Mouse (Mus musculus) CH12.LX (cell line): Measurements from ENCODE around the gene Spop. TPM values are rescaled to one million over a fixed set of nuclear protein-coding genes. Genes with fewer than 3 reads are reported as not detected.

Experiments
- DNase-seq: peaks from one replicate; pipeline ENCODE4 v3.0.0-alpha.2; 2013; ENCODE audit errors: extremely low read depth
- H3K27ac ChIP-seq: 2 replicates; pipeline ENCODE4 v1.5.1; 2012; ENCODE audit warnings: low read depth, mild to moderate bottlenecking, control low read depth, moderate library complexity; ENCODE audit not compliant: insufficient read depth
- H3K27me3 ChIP-seq: replicated peaks from 2 replicates; pipeline ENCODE3; 2012; ENCODE audit warnings: inconsistent platforms
- H3K36me3 ChIP-seq, 2 experiments: replicated peaks in 1 of 2; 2 replicates each; pipeline versions ENCODE3 to v1.6.1; 2012; ENCODE audit warnings: inconsistent platforms in 1 of 2, low read length in 1 of 2, mild to moderate bottlenecking in 1 of 2, mixed read lengths in 1 of 2, moderate library complexity in 1 of 2; ENCODE audit not compliant: control insufficient read depth in 1 of 2, insufficient read depth in 1 of 2
- H3K4me1 ChIP-seq, 2 experiments: 2 replicates each; pipeline ENCODE4 v1.6.1; 2012; ENCODE audit warnings: inconsistent platforms in 1 of 2, moderate library complexity in 1 of 2; ENCODE audit not compliant: insufficient read depth in 2 of 2, control insufficient read depth in 1 of 2
- H3K4me2 ChIP-seq: 2 replicates; pipeline ENCODE4 v1.6.1; 2012; ENCODE audit warnings: low read depth, mild to moderate bottlenecking, control low read depth; ENCODE audit not compliant: poor library complexity, insufficient read depth, severe bottlenecking
- H3K4me3 ChIP-seq, 3 experiments: fragments of 150-350 bp in 1 of 3; sonication (generic) in 1 of 3; replicated peaks in 1 of 3; 2 replicates each; pipeline versions ENCODE3 to v1.5.1; 2011 to 2012; ENCODE audit warnings: low read depth in 2 of 3, low read length in 2 of 3, mild to moderate bottlenecking in 2 of 3, moderate library complexity in 2 of 3, control low read depth in 1 of 3, improper control_type of control experiment in 1 of 3, inconsistent platforms in 1 of 3, mixed read lengths in 1 of 3; ENCODE audit not compliant: poor library complexity in 1 of 3
- H3K79me2 ChIP-seq: replicated peaks from 2 replicates; pipeline ENCODE4 v1.6.1; 2012; ENCODE audit warnings: mild to moderate bottlenecking, moderate library complexity; ENCODE audit not compliant: control insufficient read depth, poor library complexity, insufficient read depth, severe bottlenecking; ENCODE audit errors: extremely low read depth
- H3K9ac ChIP-seq: 2 replicates; pipeline ENCODE4 v1.6.1; 2012; ENCODE audit warnings: low read depth, mild to moderate bottlenecking, control low read depth, moderate library complexity; ENCODE audit not compliant: insufficient read depth
- H3K9me3 ChIP-seq: replicated peaks from 2 replicates; pipeline ENCODE3; 2012; ENCODE audit warnings: low read length, inconsistent platforms, mixed read lengths
- ELF1 ChIP-seq: IDR thresholded peaks from 2 replicates; pipeline ENCODE4 v1.6.1; 2014; ENCODE audit warnings: low read depth, mild to moderate bottlenecking, inconsistent platforms, low read length, improper control_type of control experiment
- ETS1 ChIP-seq: conservative IDR thresholded peaks from 2 replicates; pipeline ENCODE4 v1.6.1; 2012; ENCODE audit warnings: low read depth, mild to moderate bottlenecking, inconsistent platforms, low read length, improper control_type of control experiment, moderate library complexity
- HCFC1 ChIP-seq: IDR thresholded peaks from 2 replicates; pipeline ENCODE4 v1.6.1; 2012; ENCODE audit warnings: low read depth, mild to moderate bottlenecking, inconsistent platforms, low read length, improper control_type of control experiment
- KAT2A ChIP-seq: IDR thresholded peaks from 2 replicates; pipeline ENCODE4 v1.6.1; 2012; ENCODE audit warnings: low read length, improper control_type of control experiment, inconsistent platforms; ENCODE audit not compliant: insufficient replicate concordance
- MAFK ChIP-seq: IDR thresholded peaks from 2 replicates; pipeline ENCODE4 v1.6.1; 2011; ENCODE audit warnings: low read length, improper control_type of control experiment; ENCODE audit not compliant: insufficient replicate concordance
- RCOR1 ChIP-seq: conservative IDR thresholded peaks from 2 replicates; pipeline ENCODE4 v1.6.1; 2012; ENCODE audit warnings: low read depth, mild to moderate bottlenecking, inconsistent platforms, low read length, improper control_type of control experiment
- UBTF ChIP-seq: IDR thresholded peaks from 2 replicates; pipeline ENCODE4 v1.6.1; 2012; ENCODE audit warnings: low read depth, mild to moderate bottlenecking, inconsistent platforms, low read length, improper control_type of control experiment, moderate library complexity
- USF1 ChIP-seq: IDR thresholded peaks from 2 replicates; pipeline ENCODE4 v1.6.1; 2014; ENCODE audit warnings: low read depth, mild to moderate bottlenecking, inconsistent platforms, low read length, improper control_type of control experiment
- dilution Hi-C: fragments of 300-500 bp; cut with MboI; formaldehyde crosslinking; loops from 2 replicates; pipeline ENCODE4 v1.14.3; 2020; ENCODE audit warnings: low sequenced_read_pairs; ENCODE audit not compliant: extremely low pct_unique_long_range_greater_than_20kb, extremely low pct_ligation_motif_present
- in situ Hi-C: fragments of 300-500 bp; cut with MboI; formaldehyde crosslinking; loops from 3 replicates; pipeline ENCODE4 v1.14.3; 2019; ENCODE audit warnings: low sequenced_read_pairs, low pct_ligation_motif_present, low pct_unique_long_range_greater_than_20kb, mixed read lengths
- polyA plus RNA-seq: library from polyadenylated mRNA; unstranded; fragments of >175 nt; gene quantifications from 2 replicates; pipeline ENCODE4 v1.2.1, GENCODE M21; 2012; ENCODE audit warnings: low read depth; ENCODE audit not compliant: insufficient read length
- total RNA-seq, 2 experiments: library from RNA; depleted of rRNA; stranded (reverse); fragments of 300-350 nt in 1 of 2; fragments of >200 nt in 1 of 2; gene quantifications; 2 replicates each; pipeline ENCODE4 v1.2.3; 2012 to 2014

Spop gene
- total and polyA plus RNA-seq, 3 experiments: 42.7 to 103 (median 51.9) TPM

DNA sequence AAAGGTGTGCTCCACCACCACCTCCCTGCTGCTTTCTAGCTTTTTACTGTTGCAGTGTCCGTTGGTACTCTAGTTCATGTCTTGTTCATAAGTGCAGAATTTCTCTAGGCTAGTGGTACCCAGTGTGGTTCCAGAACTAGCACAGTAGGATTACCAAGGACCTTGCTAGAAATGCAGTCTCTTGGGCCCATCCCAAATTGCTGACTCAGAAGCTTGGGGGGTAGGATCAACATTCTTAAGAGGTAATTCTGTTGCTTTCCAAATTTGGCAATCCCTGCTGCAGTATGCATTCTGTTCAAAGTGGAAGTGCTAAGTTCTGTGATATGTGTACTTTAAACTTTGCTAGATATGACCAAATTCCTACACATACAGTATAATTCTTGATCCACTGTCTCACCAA, 53.9 kb downstream of the Spop start:
- in situ Hi-C loops (no loop called here), dilution Hi-C loops (no loop called here)
- Histone ChIP-seq H3K4me3 (no peak overlapping the region), H3K79me2 (peaks cover 9% of the 10 kb centered on the region), H3K27ac (no peak overlapping the region), H3K27me3 (no peaks in the 10 kb centered on the region), H3K36me3 (peaks cover 20 to 55% of the 10 kb centered on the region in 2 experiments), H3K4me1 (peaks cover 4 to 13% of the 10 kb centered on the region in 2 experiments; a peak in 2 of 4 replicates), H3K9me3 (no peaks in the 10 kb centered on the region), H3K9ac (no peak overlapping the region), H3K4me2 (no peak overlapping the region)
- DNase-seq: no peak
- no peak for TF ChIP-seq USF1
- TF ChIP-seq HCFC1: no peak
- TF ChIP-seq RCOR1: no peak
- TF ChIP-seq MAFK: 0 out of 2 replicates have a peak, but pooled peaks have one; percentile 41

DNA sequence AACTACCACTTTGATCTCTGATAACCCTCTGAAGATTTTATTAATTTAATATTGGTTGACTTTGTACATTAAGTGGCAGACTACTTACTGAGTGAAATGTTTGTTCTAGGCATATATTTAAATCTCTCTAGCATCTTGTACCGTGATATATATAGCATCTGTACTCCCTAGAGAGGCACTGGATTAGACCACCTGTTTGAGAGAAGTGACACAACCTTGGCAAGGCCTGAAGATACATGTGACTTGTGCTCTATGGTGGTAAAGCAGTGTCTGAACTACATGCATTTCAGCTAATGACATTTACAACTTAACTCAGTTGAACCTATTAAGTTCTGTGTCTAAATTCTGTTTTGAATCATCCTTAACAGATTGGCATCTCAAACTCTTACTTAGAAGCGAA, 59.1 kb downstream of the Spop start:
- Histone ChIP-seq H3K9ac (no peak overlapping the region), H3K27ac (no peak overlapping the region), H3K36me3 (peaks cover 43 to 83% of the 10 kb centered on the region in 2 experiments), H3K4me3 (no peak overlapping the region), H3K9me3 (no peaks in the 10 kb centered on the region), H3K4me2 (no peak overlapping the region), H3K79me2 (peaks cover 7% of the 10 kb centered on the region), H3K27me3 (no peaks in the 10 kb centered on the region), H3K4me1 (peaks cover 4 to 16% of the 10 kb centered on the region in 2 experiments; a peak in 2 of 4 replicates)
- dilution Hi-C loops (no loop called here), in situ Hi-C loops (no loop called here)
- TF ChIP-seq RCOR1 (no peak), ELF1 (no peak), ETS1 (no peak)
- DNase-seq: peak; percentile 3

DNA sequence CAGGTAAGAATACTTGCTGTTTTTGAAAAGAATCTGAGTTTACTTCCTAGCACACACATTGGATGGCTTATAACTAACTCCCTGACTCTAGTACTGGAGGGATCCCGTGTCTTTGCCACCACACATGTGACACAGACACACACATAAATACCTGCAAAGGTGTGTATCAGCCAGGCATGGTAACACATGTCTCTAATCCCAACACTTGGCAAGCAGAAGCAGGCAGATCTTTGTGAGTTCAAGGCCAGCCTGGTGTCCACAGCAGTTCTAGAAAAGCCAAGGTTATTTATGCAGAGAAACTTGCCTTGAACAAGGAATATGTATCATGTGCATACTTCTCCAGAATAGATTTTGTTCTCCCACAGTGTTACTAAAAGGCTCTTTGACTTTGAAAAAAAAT, 59.6 kb downstream of the Spop start:
- H3K4me1 ChIP-seq: peaks cover 4 to 16% of the 10 kb centered on the region in 2 experiments; a peak in 2 of 4 replicates
- no peak for DNase-seq
- H3K36me3 ChIP-seq: peaks cover 44 to 81% of the 10 kb centered on the region in 2 experiments
- H3K4me3 ChIP-seq: no peak overlapping the region
- H3K4me2 ChIP-seq: no peak overlapping the region
- no peak for TF ChIP-seq KAT2A
- no peak for TF ChIP-seq UBTF
- TF ChIP-seq, all 38 proteins: peak for 0
- in situ Hi-C loops: no loop called here
- Histone ChIP-seq H3K9me3 (no peaks in the 10 kb centered on the region), H3K9ac (no peak overlapping the region), H3K27me3 (no peaks in the 10 kb centered on the region), H3K79me2 (peaks cover 7% of the 10 kb centered on the region), H3K27ac (no peak overlapping the region)
- dilution Hi-C loops: no loop called here
